Mouse (Mus musculus): ENCODE results near the gene Nono. TPM values are rescaled to one million over a fixed set of nuclear protein-coding genes. Genes with fewer than 3 reads are reported as not detected.
"Not testable (repeated sequence)": the region's sequence is repeated elsewhere in the genome, so short reads cannot be mapped to it uniquely, and the experiment has no call there.

The Nono gene
- total RNA-seq, 4 experiments from 2014 or later = 175 to 204 (median 197) TPM

- not testable (repeated sequence) for DNase-seq
These were observed 57.5 kb downstream of the Nono start for GRCm38 (mm10) chrX:101486487-101487152.

Other genes with a start within 250 kb of the Nono start
- 10 to 100 TPM; 49.1 to 69.9 (median 64.8) TPM for gene Snx12, start 206.8 kb upstream of the Nono start, total RNA-seq (2022)
- gene Foxo4, start 174.8 kb upstream of the Nono start, total RNA-seq (2022) = 10 to 100 TPM; 34.8 to 37.6 (median 36.7) TPM
- gene Gm614, start 165.3 kb upstream of the Nono start, total RNA-seq (2022) = not detected
- gene Il2rg, start 161.1 kb upstream of the Nono start, total RNA-seq (2022) = 1 to 10 TPM; 4.7 to 6.7 (median 6.5) TPM
- gene Gm20489, start 160.3 kb upstream of the Nono start, total RNA-seq (2022) = 1 to 10 TPM in 1 of 4 experiments, not detected in 3; 1.2 TPM
- 10 to 100 TPM; 28.9 to 61.1 (median 42.5) TPM for gene Med12, start 155.3 kb upstream of the Nono start, total RNA-seq (2022)
- 10 to 100 TPM; 23.5 to 27.3 (median 25.8) TPM for gene Nlgn3, start 130.2 kb upstream of the Nono start, total RNA-seq (2022)
- gene Gjb1, start 52.9 kb upstream of the Nono start, total RNA-seq (2022) = under 1 TPM in 1 of 4 experiments, not detected in 3; 0.48 TPM
- gene Zmym3, start 8.5 kb upstream of the Nono start, total RNA-seq (2022) = 100 to 1,000 TPM in 2 of 4 experiments, 10 to 100 TPM in 2; 87.4 to 124 (median 103) TPM
- gene Itgb1bp2, start 19.8 kb downstream of the Nono start, total RNA-seq (2022) = 1 to 10 TPM in 1 of 4 experiments, under 1 TPM in 3; 0.38 to 1.3 (median 0.67) TPM
- 10 to 100 TPM; 33.6 to 44.9 (median 42.7) TPM for gene Taf1, start 103.4 kb downstream of the Nono start, total RNA-seq (2022)
- gene Ogt, start 210.7 kb downstream of the Nono start, total RNA-seq (2022) = 100 to 1,000 TPM; 180 to 279 (median 225) TPM

Measured in adrenal gland, adult 8-10 months (tissue).